Comparison of ENCODE assay signal across 15 mouse cellular contexts in genomic region chr11:67556360-67556759, GRCm38 (mm10).
DNase-seq lines count a peak whose midpoint lies in the region; ATAC-seq and TF ChIP-seq lines count a peak whose summit lies in the region.
"Had no signal": no experiment of that assay in that cellular context is flagged by ENCODE, and none has a peak within 500 bp of the region (broad histone marks: within the 10 kb centered on the region; RNA-seq: fewer than 3 reads in every experiment).

No protein-coding gene starts in this region.

- WGBS in hindbrain, embryonic 15.5 days: 69% methylated on average over 3 of the region's 3 CpGs
- 80% methylated on average over 3 of the region's 3 CpGs for WGBS in hindbrain, embryonic 11.5 days
- WGBS in midbrain, postnatal 0 days: 51% methylated on average over 3 of the region's 3 CpGs
- WGBS in midbrain, embryonic 10.5 days: 85% methylated on average over 3 of the region's 3 CpGs

- no peaks in the 10 kb centered on the region for H3K36me3 ChIP-seq in hindbrain, embryonic 15.5 days
- H3K36me3 ChIP-seq in hindbrain, embryonic 11.5 days (ENCODE audit: control insufficient read depth, insufficient read depth, low read length): no peaks in the 10 kb centered on the region
- H3K36me3 ChIP-seq in midbrain, postnatal 0 days (ENCODE audit: insufficient read depth, low read length): no peaks in the 10 kb centered on the region
- H3K36me3 ChIP-seq in midbrain, embryonic 10.5 days: no peaks in the 10 kb centered on the region
- H3K36me3 ChIP-seq: embryonic facial prominence, embryonic 13.5 days; heart, embryonic 13.5 days; kidney, embryonic 15.5 days had no signal

- no peaks in the 10 kb centered on the region for H3K9me3 ChIP-seq in hindbrain, embryonic 15.5 days
- H3K9me3 ChIP-seq in hindbrain, embryonic 11.5 days (ENCODE audit: control insufficient read depth, low read length): no peaks in the 10 kb centered on the region
- no peaks in the 10 kb centered on the region for H3K9me3 ChIP-seq in midbrain, postnatal 0 days (ENCODE audit: low read length)
- no peaks in the 10 kb centered on the region for H3K9me3 ChIP-seq in midbrain, embryonic 10.5 days (replicated peaks)
- H3K9me3 ChIP-seq: embryonic facial prominence, embryonic 13.5 days; heart, embryonic 13.5 days; kidney, embryonic 15.5 days had no signal

- H3K9ac ChIP-seq in hindbrain, embryonic 15.5 days: no peak overlapping the region
- no peak overlapping the region for H3K9ac ChIP-seq in hindbrain, embryonic 11.5 days (ENCODE audit: low read depth, low read length)
- no peak overlapping the region for H3K9ac ChIP-seq in midbrain, postnatal 0 days (replicated peaks; ENCODE audit: low read length, poor library complexity, severe bottlenecking)
- H3K9ac ChIP-seq: embryonic facial prominence, embryonic 13.5 days; heart, embryonic 13.5 days; kidney, embryonic 15.5 days; liver, embryonic 14.5 days had no signal

- peaks cover 31% of the 10 kb centered on the region for H3K4me1 ChIP-seq in hindbrain, embryonic 15.5 days (replicated peaks)
- no peaks in the 10 kb centered on the region for H3K4me1 ChIP-seq in hindbrain, embryonic 11.5 days (replicated peaks; ENCODE audit: control insufficient read depth, insufficient read depth, low read length)
- H3K4me1 ChIP-seq in midbrain, postnatal 0 days (ENCODE audit: insufficient read depth, low read length): peaks cover 13% of the 10 kb centered on the region; the same call in 1 of the 2 replicates
- H3K4me1 ChIP-seq in midbrain, embryonic 10.5 days: peaks cover 16% of the 10 kb centered on the region

- no peak overlapping the region for H3K4me3 ChIP-seq in hindbrain, embryonic 15.5 days
- H3K4me3 ChIP-seq in hindbrain, embryonic 11.5 days (ENCODE audit: low read depth, low read length): no peak overlapping the region
- H3K4me3 ChIP-seq in midbrain, postnatal 0 days (ENCODE audit: low read depth, low read length): no peak overlapping the region
- H3K4me3 ChIP-seq in midbrain, embryonic 10.5 days: no peak overlapping the region
- H3K4me3 ChIP-seq: embryonic facial prominence, embryonic 13.5 days; heart, embryonic 13.5 days; kidney, embryonic 15.5 days had no signal

- no peak for TF ChIP-seq CTCF in midbrain, postnatal 0 days (IDR thresholded peaks at IDR 0.05)

- no peak for DNase-seq in hindbrain, embryonic 11.5 days (ENCODE audit: low spot score)
- DNase-seq in midbrain, postnatal 0 days (ENCODE audit: low spot score): peak; percentile 65
- no peak for DNase-seq in midbrain, embryonic 10.5 days (ENCODE audit: low spot score)
- DNase-seq in cerebellum, adult 8-10 months: peak; percentile 70
- no peak for DNase-seq in frontal cortex, postnatal 10 days (ENCODE audit: low spot score in 2 of 2)
- DNase-seq in right cerebral cortex, postnatal 10 days (ENCODE audit: low spot score in 2 of 2): no peak
- DNase-seq: layer of hippocampus, postnatal 36 days; lung, postnatal 10 days; right cerebral cortex, postnatal 25 days; thymus, postnatal 4 days had no signal

- no peak overlapping the region for H3K4me2 ChIP-seq in hindbrain, embryonic 15.5 days
- no peak overlapping the region for H3K4me2 ChIP-seq in hindbrain, embryonic 11.5 days (replicated peaks; ENCODE audit: low read depth, low read length)
- H3K4me2 ChIP-seq in midbrain, postnatal 0 days (ENCODE audit: low read depth, low read length, poor library complexity, severe bottlenecking): no peak overlapping the region
- H3K4me2 ChIP-seq: embryonic facial prominence, embryonic 13.5 days; heart, embryonic 13.5 days; kidney, embryonic 15.5 days had no signal

- 0 out of 2 replicates have a peak overlapping the region, but pooled peaks have one; percentile 34 for H3K27ac ChIP-seq in hindbrain, embryonic 15.5 days (replicated peaks)
- H3K27ac ChIP-seq in hindbrain, embryonic 11.5 days (ENCODE audit: low read depth, low read length): no peak overlapping the region
- peak overlapping the region; percentile 32; the same call in 1 of the 2 replicates for H3K27ac ChIP-seq in midbrain, postnatal 0 days (ENCODE audit: low read depth, low read length)
- no peak overlapping the region for H3K27ac ChIP-seq in midbrain, embryonic 10.5 days (replicated peaks)
- H3K27ac ChIP-seq: embryonic facial prominence, embryonic 13.5 days; heart, embryonic 13.5 days; kidney, embryonic 15.5 days; liver, embryonic 14.5 days had no signal

- no peaks in the 10 kb centered on the region for H3K27me3 ChIP-seq in hindbrain, embryonic 15.5 days
- no peaks in the 10 kb centered on the region for H3K27me3 ChIP-seq in hindbrain, embryonic 11.5 days (ENCODE audit: control insufficient read depth, insufficient read depth, low read length)
- no peaks in the 10 kb centered on the region for H3K27me3 ChIP-seq in midbrain, postnatal 0 days (ENCODE audit: insufficient read depth, low read length)
- no peaks in the 10 kb centered on the region for H3K27me3 ChIP-seq in midbrain, embryonic 10.5 days (ENCODE audit: low read depth, poor library complexity, severe bottlenecking)
- H3K27me3 ChIP-seq: embryonic facial prominence, embryonic 13.5 days; heart, embryonic 13.5 days; kidney, embryonic 15.5 days had no signal

- peak; percentile 69; the same call in 1 of the 2 replicates for ATAC-seq in hindbrain, embryonic 15.5 days (ENCODE audit: low FRiP score, low read depth)
- no peak for ATAC-seq in hindbrain, embryonic 11.5 days (ENCODE audit: low FRiP score)
- ATAC-seq in midbrain, postnatal 0 days (ENCODE audit: low FRiP score): no peak

Comparison
In these comparisons a context has a peak if more than half of its experiments do, and no peak if none do; other contexts are left out.
1. H3K27ac ChIP-seq: peak in hindbrain, embryonic 15.5 days (single experiment) and midbrain, postnatal 0 days (single experiment); none in hindbrain, embryonic 11.5 days (single experiment) and midbrain, embryonic 10.5 days (single experiment).
2. DNase-seq: peak in midbrain, postnatal 0 days (single experiment) and cerebellum, adult 8-10 months (single experiment); none in hindbrain, embryonic 11.5 days (single experiment), midbrain, embryonic 10.5 days (single experiment), frontal cortex, postnatal 10 days (0 of 2) and right cerebral cortex, postnatal 10 days (0 of 2).